Mouse (Mus musculus): ENCODE results near the gene Egfl7. TPM values are rescaled to one million over a fixed set of nuclear protein-coding genes. Genes with fewer than 3 reads are reported as not detected.

The Egfl7 gene
- polyA plus RNA-seq, 1 experiment = 105 TPM

- peaks cover 10% of the 10 kb centered on the region for H3K4me1 ChIP-seq (replicated peaks; ENCODE audit: control insufficient read depth, insufficient read depth, low read length)
- TF ChIP-seq POLR2A (IDR thresholded peaks at IDR 0.05; ENCODE audit: control insufficient read depth, extremely low read depth, insufficient read depth, low read length, poor library complexity) = no peak
- TF ChIP-seq CTCF (IDR thresholded peaks at IDR 0.05; ENCODE audit: borderline replicate concordance, control insufficient read depth, extremely low read depth, insufficient read depth, low read length, poor library complexity) = no peak
- H3K27me3 ChIP-seq (ENCODE audit: control insufficient read depth, insufficient read depth, low read length) = no peaks in the 10 kb centered on the region
- H3K27ac ChIP-seq (ENCODE audit: control insufficient read depth, insufficient read depth, low read length) = no peak overlapping the region
- 65% methylated on average over 5 of the region's 5 CpGs for WGBS
- no peak for DNase-seq
- no peaks in the 10 kb centered on the region for H3K36me3 ChIP-seq (ENCODE audit: control insufficient read depth, insufficient read depth, low read length)
- H3K4me3 ChIP-seq (ENCODE audit: control insufficient read depth, insufficient read depth, low read length) = no peak overlapping the region
Observed at GRCm38 (mm10) chr2:26580751-26581150, 937 bp downstream of the Egfl7 start.

- no peaks in the 10 kb centered on the region for H3K36me3 ChIP-seq (ENCODE audit: control insufficient read depth, insufficient read depth, low read length)
- DNase-seq = no peak
- no peak overlapping the region for H3K4me3 ChIP-seq (ENCODE audit: control insufficient read depth, insufficient read depth, low read length)
- H3K27ac ChIP-seq (ENCODE audit: control insufficient read depth, insufficient read depth, low read length) = no peak overlapping the region
- H3K4me1 ChIP-seq (replicated peaks; ENCODE audit: control insufficient read depth, insufficient read depth, low read length) = peaks cover 20% of the 10 kb centered on the region
- TF ChIP-seq CTCF (IDR thresholded peaks at IDR 0.05; ENCODE audit: borderline replicate concordance, control insufficient read depth, extremely low read depth, insufficient read depth, low read length, poor library complexity) (no peak), POLR2A (IDR thresholded peaks at IDR 0.05; ENCODE audit: control insufficient read depth, extremely low read depth, insufficient read depth, low read length, poor library complexity) (no peak)
- no peaks in the 10 kb centered on the region for H3K27me3 ChIP-seq (ENCODE audit: control insufficient read depth, insufficient read depth, low read length)
- WGBS = 72% methylated on average over 2 of the region's 2 CpGs
Observed at GRCm38 (mm10) chr2:26582203-26582602, 2.4 kb downstream of the Egfl7 start.

GRCm38 (mm10) chr2:26582741-26583140, 2.9 kb downstream of the Egfl7 start:
- Histone ChIP-seq H3K4me3 (ENCODE audit: control insufficient read depth, insufficient read depth, low read length) (no peak overlapping the region), H3K4me1 (replicated peaks; ENCODE audit: control insufficient read depth, insufficient read depth, low read length) (peaks cover 20% of the 10 kb centered on the region), H3K36me3 (ENCODE audit: control insufficient read depth, insufficient read depth, low read length) (no peaks in the 10 kb centered on the region), H3K27ac (ENCODE audit: control insufficient read depth, insufficient read depth, low read length) (no peak overlapping the region), H3K27me3 (ENCODE audit: control insufficient read depth, insufficient read depth, low read length) (no peaks in the 10 kb centered on the region)
- no peak for TF ChIP-seq CTCF (IDR thresholded peaks at IDR 0.05; ENCODE audit: borderline replicate concordance, control insufficient read depth, extremely low read depth, insufficient read depth, low read length, poor library complexity)
- no peak for TF ChIP-seq POLR2A (IDR thresholded peaks at IDR 0.05; ENCODE audit: control insufficient read depth, extremely low read depth, insufficient read depth, low read length, poor library complexity)
- DNase-seq = no peak
- 83% methylated on average over 7 of the region's 7 CpGs for WGBS

GRCm38 (mm10) chr2:26583640-26584039, 3.8 kb downstream of the Egfl7 start:
- no peak overlapping the region for H3K4me3 ChIP-seq (ENCODE audit: control insufficient read depth, insufficient read depth, low read length)
- H3K4me1 ChIP-seq (replicated peaks; ENCODE audit: control insufficient read depth, insufficient read depth, low read length) = peaks cover 13% of the 10 kb centered on the region
- 59% methylated on average over 11 of the region's 11 CpGs for whole genome bisulfite sequencing
- no peak for TF ChIP-seq POLR2A (IDR thresholded peaks at IDR 0.05; ENCODE audit: control insufficient read depth, extremely low read depth, insufficient read depth, low read length, poor library complexity)
- no peak for TF ChIP-seq CTCF (IDR thresholded peaks at IDR 0.05; ENCODE audit: borderline replicate concordance, control insufficient read depth, extremely low read depth, insufficient read depth, low read length, poor library complexity)
- H3K36me3 ChIP-seq (ENCODE audit: control insufficient read depth, insufficient read depth, low read length) = no peaks in the 10 kb centered on the region
- H3K27me3 ChIP-seq (ENCODE audit: control insufficient read depth, insufficient read depth, low read length) = no peaks in the 10 kb centered on the region
- no peak overlapping the region for H3K27ac ChIP-seq (ENCODE audit: control insufficient read depth, insufficient read depth, low read length)
- DNase-seq = no peak

- no peaks in the 10 kb centered on the region for H3K27me3 ChIP-seq (ENCODE audit: control insufficient read depth, insufficient read depth, low read length)
- no peak for DNase-seq
- 70% methylated on average over 6 of the region's 6 CpGs for WGBS
- H3K27ac ChIP-seq (ENCODE audit: control insufficient read depth, insufficient read depth, low read length) = no peak overlapping the region
- no peak overlapping the region for H3K4me3 ChIP-seq (ENCODE audit: control insufficient read depth, insufficient read depth, low read length)
- H3K36me3 ChIP-seq (ENCODE audit: control insufficient read depth, insufficient read depth, low read length) = no peaks in the 10 kb centered on the region
- peaks cover 9% of the 10 kb centered on the region for H3K4me1 ChIP-seq (replicated peaks; ENCODE audit: control insufficient read depth, insufficient read depth, low read length)
- TF ChIP-seq CTCF (IDR thresholded peaks at IDR 0.05; ENCODE audit: borderline replicate concordance, control insufficient read depth, extremely low read depth, insufficient read depth, low read length, poor library complexity) = no peak
Observed at GRCm38 (mm10) chr2:26585713-26586112, 5.9 kb downstream of the Egfl7 start.

DNA sequence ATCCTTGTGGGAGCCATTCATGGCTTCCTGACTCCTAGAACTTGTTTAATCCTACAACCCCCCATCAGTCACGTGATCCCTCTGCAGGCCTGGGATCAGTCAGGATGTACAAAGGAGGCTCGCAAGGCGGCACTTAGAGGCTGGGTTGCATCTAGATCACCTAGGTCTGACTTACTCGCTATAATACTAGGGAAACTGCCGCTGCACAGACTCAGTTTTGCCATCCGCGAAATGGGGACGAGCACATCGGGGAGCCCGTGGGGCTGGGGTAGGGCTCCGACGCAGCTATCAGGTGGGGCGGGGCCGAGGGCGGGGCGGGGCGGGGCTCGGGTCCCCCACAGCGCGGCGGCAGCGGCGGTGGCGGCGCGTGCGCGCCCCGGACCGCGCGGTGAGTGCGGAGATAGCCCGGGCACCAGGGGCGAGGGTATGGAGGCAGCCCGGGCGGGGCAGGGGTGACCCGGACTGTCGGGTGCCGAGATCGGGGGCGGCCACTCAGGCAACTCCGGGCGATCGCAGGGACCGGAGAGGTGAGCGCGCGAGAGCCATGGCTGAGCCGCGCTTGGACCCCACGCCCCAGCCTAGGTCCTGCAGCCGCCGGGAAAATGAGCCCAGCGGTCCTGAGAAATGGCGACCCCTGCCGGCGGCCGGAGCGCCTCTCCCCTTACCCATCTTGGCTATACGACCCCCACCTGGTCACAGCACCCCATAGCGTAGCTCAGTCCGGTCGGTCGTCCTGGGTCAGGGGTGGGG, 6.7 kb downstream of the Egfl7 start, which contains the start of gene Gm20532:
TSS of gene Gm20532 (plus strand) at position 346 of the 750 bp plus-strand sequence.
- no peaks in the 10 kb centered on the region for H3K27me3 ChIP-seq (ENCODE audit: control insufficient read depth, insufficient read depth, low read length)
- peak; percentile 68 for DNase-seq
- no peaks in the 10 kb centered on the region for H3K36me3 ChIP-seq (ENCODE audit: control insufficient read depth, insufficient read depth, low read length)
- peak within 1 kb of the TSS; percentile 49 for H3K4me3 ChIP-seq (ENCODE audit: control insufficient read depth, insufficient read depth, low read length)
- H3K27ac ChIP-seq (ENCODE audit: control insufficient read depth, insufficient read depth, low read length) = no peak within 1 kb of the TSS
- H3K4me1 ChIP-seq (replicated peaks; ENCODE audit: control insufficient read depth, insufficient read depth, low read length) = peaks cover 9% of the 10 kb centered on the region
- WGBS = 3% methylated on average over 57 of the region's 65 CpGs
- TF ChIP-seq POLR2A (IDR thresholded peaks at IDR 0.05; ENCODE audit: control insufficient read depth, extremely low read depth, insufficient read depth, low read length, poor library complexity) (no peak), CTCF (IDR thresholded peaks at IDR 0.05; ENCODE audit: borderline replicate concordance, control insufficient read depth, extremely low read depth, insufficient read depth, low read length, poor library complexity) (0 out of 2 replicates have a peak, but pooled peaks have one; percentile 29)

All from thymus, adult 2 months (tissue).